Mouse (Mus musculus): ENCODE measurements around the gene Cwc25.

- TF ChIP-seq CTCF (IDR thresholded peaks at IDR 0.05) (no peak), EP300 (IDR thresholded peaks at IDR 0.05) (no peak)
These were observed 45.4 kb upstream of the Cwc25 start for GRCm38 (mm10) chr11:97811569-97812362.
